Mouse (Mus musculus): ENCODE data around the gene Myo1e. TPM values are rescaled to one million over a fixed set of nuclear protein-coding genes. Genes with fewer than 3 reads are reported as not detected.

The Myo1e gene
- total RNA-seq, 2 experiments from 2014 or later: not detected

- ATAC-seq (replicated peaks; ENCODE audit: low FRiP score, poor library complexity, severe bottlenecking): no peak
Measured at GRCm38 (mm10) chr9:70219295-70219931, 12.3 kb downstream of the Myo1e start.

GRCm38 (mm10) chr9:70220461-70221170, 13.5 kb downstream of the Myo1e start:
- no peak for ATAC-seq (replicated peaks; ENCODE audit: low FRiP score, poor library complexity, severe bottlenecking)

- no peak for ATAC-seq (replicated peaks; ENCODE audit: low FRiP score, poor library complexity, severe bottlenecking)
Measured at GRCm38 (mm10) chr9:70223142-70223541, 16.0 kb downstream of the Myo1e start.

- ATAC-seq (replicated peaks; ENCODE audit: low FRiP score, poor library complexity, severe bottlenecking): no peak
Measured at GRCm38 (mm10) chr9:70224046-70224445, 16.9 kb downstream of the Myo1e start.

GRCm38 (mm10) chr9:70226359-70226758, 19.2 kb downstream of the Myo1e start:
- ATAC-seq (replicated peaks; ENCODE audit: low FRiP score, poor library complexity, severe bottlenecking): no peak

GRCm38 (mm10) chr9:70229823-70230222, 22.7 kb downstream of the Myo1e start:
- no peak for ATAC-seq (replicated peaks; ENCODE audit: low FRiP score, poor library complexity, severe bottlenecking)

GRCm38 (mm10) chr9:70232044-70233010, 25.2 kb downstream of the Myo1e start:
- no peak for ATAC-seq (replicated peaks; ENCODE audit: low FRiP score, poor library complexity, severe bottlenecking)

- no peak for ATAC-seq (replicated peaks; ENCODE audit: low FRiP score, poor library complexity, severe bottlenecking)
Measured at GRCm38 (mm10) chr9:70237136-70237535, 30.0 kb downstream of the Myo1e start.

- ATAC-seq (replicated peaks; ENCODE audit: low FRiP score, poor library complexity, severe bottlenecking): no peak
Measured at GRCm38 (mm10) chr9:70237561-70237960, 30.4 kb downstream of the Myo1e start.

- no peak for ATAC-seq (replicated peaks; ENCODE audit: low FRiP score, poor library complexity, severe bottlenecking)
Measured at GRCm38 (mm10) chr9:70238391-70238790, 31.2 kb downstream of the Myo1e start.

GRCm38 (mm10) chr9:70239229-70239628, 32.1 kb downstream of the Myo1e start:
- no peak for ATAC-seq (replicated peaks; ENCODE audit: low FRiP score, poor library complexity, severe bottlenecking)

- no peak for ATAC-seq (replicated peaks; ENCODE audit: low FRiP score, poor library complexity, severe bottlenecking)
Measured at GRCm38 (mm10) chr9:70240703-70241410, 33.7 kb downstream of the Myo1e start.

- no peak for ATAC-seq (replicated peaks; ENCODE audit: low FRiP score, poor library complexity, severe bottlenecking)
Measured at GRCm38 (mm10) chr9:70241411-70241961, 34.3 kb downstream of the Myo1e start.

- ATAC-seq (replicated peaks; ENCODE audit: low FRiP score, poor library complexity, severe bottlenecking): no peak
Measured at GRCm38 (mm10) chr9:70242112-70242862, 35.1 kb downstream of the Myo1e start.

GRCm38 (mm10) chr9:70243241-70243640, 36.1 kb downstream of the Myo1e start:
- no peak for ATAC-seq (replicated peaks; ENCODE audit: low FRiP score, poor library complexity, severe bottlenecking)

GRCm38 (mm10) chr9:70243708-70244107, 36.6 kb downstream of the Myo1e start:
- ATAC-seq (replicated peaks; ENCODE audit: low FRiP score, poor library complexity, severe bottlenecking): no peak

GRCm38 (mm10) chr9:70244115-70244514, 37.0 kb downstream of the Myo1e start:
- ATAC-seq (replicated peaks; ENCODE audit: low FRiP score, poor library complexity, severe bottlenecking): no peak

GRCm38 (mm10) chr9:70245040-70245439, 37.9 kb downstream of the Myo1e start:
- no peak for ATAC-seq (replicated peaks; ENCODE audit: low FRiP score, poor library complexity, severe bottlenecking)

- ATAC-seq (replicated peaks; ENCODE audit: low FRiP score, poor library complexity, severe bottlenecking): no peak
Measured at GRCm38 (mm10) chr9:70246427-70246826, 39.3 kb downstream of the Myo1e start.

All from erythroblast, adult 5-6 weeks (primary cell).